Mouse (Mus musculus): ENCODE measurements at regions not wholly inside any gene's neighbourhood (a gene's known extent, or its start where the extent isn't known, plus 50 kb on each side); places are given as distances from the start of the nearest gene placed in this dataset.

- H3K9ac ChIP-seq: no peak overlapping the region
- H3K36me3 ChIP-seq: no peaks in the 10 kb centered on the region
- WGBS: 26% methylated on average over 16 of the region's 16 CpGs
- H3K4me2 ChIP-seq: 0 out of 2 replicates have a peak overlapping the region, but pooled peaks have one; percentile 13
- no peaks in the 10 kb centered on the region for H3K27me3 ChIP-seq
- no peaks in the 10 kb centered on the region for H3K9me3 ChIP-seq
- H3K27ac ChIP-seq: peak overlapping the region; percentile 70
- peaks cover 13% of the 10 kb centered on the region for H3K4me1 ChIP-seq
- H3K4me3 ChIP-seq: no peak overlapping the region
- ATAC-seq (ENCODE audit: borderline replicate concordance, extremely low read depth, low FRiP score, low TSS enrichment): peak; percentile 77
Measured at GRCm38 (mm10) chr9:117859580-117860045, 180.7 kb upstream of the Azi2 start.

GRCm38 (mm10) chr9:117843531-117843930, 196.8 kb upstream of the Azi2 start:
- no peaks in the 10 kb centered on the region for H3K4me1 ChIP-seq
- no peak overlapping the region for H3K27ac ChIP-seq
- H3K9ac ChIP-seq: no peak overlapping the region
- H3K27me3 ChIP-seq: no peaks in the 10 kb centered on the region
- no peak overlapping the region for H3K4me2 ChIP-seq
- no peak for ATAC-seq (ENCODE audit: borderline replicate concordance, extremely low read depth, low FRiP score, low TSS enrichment)
- H3K36me3 ChIP-seq: no peaks in the 10 kb centered on the region
- H3K9me3 ChIP-seq: no peaks in the 10 kb centered on the region
- 74% methylated on average over 4 of the region's 4 CpGs for WGBS
- no peak overlapping the region for H3K4me3 ChIP-seq

GRCm38 (mm10) chr9:117836696-117837380, 203.5 kb upstream of the Azi2 start:
- H3K4me1 ChIP-seq: no peaks in the 10 kb centered on the region
- WGBS: 61% methylated on average over 12 of the region's 12 CpGs

GRCm38 (mm10) chr9:117833586-117833985, 203.9 kb upstream of the Rbms3 start:
- no peak overlapping the region for H3K27ac ChIP-seq
- H3K9me3 ChIP-seq: no peaks in the 10 kb centered on the region
- ATAC-seq (ENCODE audit: borderline replicate concordance, extremely low read depth, low FRiP score, low TSS enrichment): no peak
- no peaks in the 10 kb centered on the region for H3K4me1 ChIP-seq
- H3K36me3 ChIP-seq: no peaks in the 10 kb centered on the region
- no peak overlapping the region for H3K9ac ChIP-seq
- H3K27me3 ChIP-seq: no peaks in the 10 kb centered on the region
- no peak overlapping the region for H3K4me3 ChIP-seq
- WGBS: 69% methylated on average over 6 of the region's 6 CpGs
- H3K4me2 ChIP-seq: no peak overlapping the region

More at GRCm38 (mm10) chr9:117836696-117837380, 203.5 kb upstream of the Azi2 start:
- Histone ChIP-seq H3K9ac (no peak overlapping the region), H3K9me3 (no peaks in the 10 kb centered on the region), H3K36me3 (no peaks in the 10 kb centered on the region), H3K27me3 (no peaks in the 10 kb centered on the region), H3K4me2 (no peak overlapping the region), H3K4me3 (no peak overlapping the region), H3K27ac (no peak overlapping the region)
- ATAC-seq (ENCODE audit: borderline replicate concordance, extremely low read depth, low FRiP score, low TSS enrichment): no peak

- H3K4me1 ChIP-seq: peaks cover 12% of the 10 kb centered on the region
- 50% methylated on average over 4 of the region's 4 CpGs for WGBS
- H3K36me3 ChIP-seq: no peaks in the 10 kb centered on the region
- H3K9ac ChIP-seq: no peak overlapping the region
- H3K27ac ChIP-seq: no peak overlapping the region
- no peaks in the 10 kb centered on the region for H3K27me3 ChIP-seq
- H3K4me3 ChIP-seq: no peak overlapping the region
- ATAC-seq (ENCODE audit: borderline replicate concordance, extremely low read depth, low FRiP score, low TSS enrichment): no peak
- no peak overlapping the region for H3K4me2 ChIP-seq
- no peaks in the 10 kb centered on the region for H3K9me3 ChIP-seq
Measured at GRCm38 (mm10) chr9:117814661-117815060, 184.9 kb upstream of the Rbms3 start.

GRCm38 (mm10) chr9:117813216-117813615, 183.5 kb upstream of the Rbms3 start:
- Histone ChIP-seq H3K4me2 (no peak overlapping the region), H3K27ac (no peak overlapping the region), H3K4me1 (peaks cover 12% of the 10 kb centered on the region), H3K9ac (no peak overlapping the region), H3K9me3 (no peaks in the 10 kb centered on the region), H3K36me3 (no peaks in the 10 kb centered on the region), H3K4me3 (no peak overlapping the region), H3K27me3 (no peaks in the 10 kb centered on the region)
- WGBS: 45% methylated on average over 9 of the region's 9 CpGs
- ATAC-seq (ENCODE audit: borderline replicate concordance, extremely low read depth, low FRiP score, low TSS enrichment): no peak

- H3K27me3 ChIP-seq: no peaks in the 10 kb centered on the region
- WGBS: 66% methylated on average over 9 of the region's 9 CpGs
- no peaks in the 10 kb centered on the region for H3K36me3 ChIP-seq
- no peaks in the 10 kb centered on the region for H3K4me1 ChIP-seq
- no peak for ATAC-seq (ENCODE audit: borderline replicate concordance, extremely low read depth, low FRiP score, low TSS enrichment)
- H3K9ac ChIP-seq: no peak overlapping the region
- no peak overlapping the region for H3K4me3 ChIP-seq
- no peak overlapping the region for H3K4me2 ChIP-seq
- H3K9me3 ChIP-seq: no peaks in the 10 kb centered on the region
- no peak overlapping the region for H3K27ac ChIP-seq
Measured at GRCm38 (mm10) chr9:117805812-117806211, 176.1 kb upstream of the Rbms3 start.

- Histone ChIP-seq H3K4me2 (no peak overlapping the region), H3K9me3 (no peaks in the 10 kb centered on the region), H3K4me3 (no peak overlapping the region), H3K9ac (no peak overlapping the region), H3K27ac (no peak overlapping the region), H3K4me1 (no peaks in the 10 kb centered on the region), H3K27me3 (no peaks in the 10 kb centered on the region), H3K36me3 (no peaks in the 10 kb centered on the region)
- no peak for ATAC-seq (ENCODE audit: borderline replicate concordance, extremely low read depth, low FRiP score, low TSS enrichment)
- 43% methylated on average over 5 of the region's 5 CpGs for WGBS
Measured at GRCm38 (mm10) chr9:117784186-117784591, 154.5 kb upstream of the Rbms3 start.

GRCm38 (mm10) chr9:117754651-117755050, 124.9 kb upstream of the Rbms3 start:
- no peaks in the 10 kb centered on the region for H3K27me3 ChIP-seq
- 81% methylated on average over 6 of the region's 6 CpGs for WGBS
- no peak overlapping the region for H3K4me2 ChIP-seq
- no peaks in the 10 kb centered on the region for H3K9me3 ChIP-seq
- H3K27ac ChIP-seq: no peak overlapping the region
- ATAC-seq (ENCODE audit: borderline replicate concordance, extremely low read depth, low FRiP score, low TSS enrichment): no peak
- H3K36me3 ChIP-seq: no peaks in the 10 kb centered on the region
- no peak overlapping the region for H3K4me3 ChIP-seq
- no peaks in the 10 kb centered on the region for H3K4me1 ChIP-seq
- H3K9ac ChIP-seq: no peak overlapping the region

- Histone ChIP-seq H3K4me3 (no peak overlapping the region), H3K4me2 (no peak overlapping the region), H3K27me3 (no peaks in the 10 kb centered on the region), H3K36me3 (no peaks in the 10 kb centered on the region), H3K9ac (no peak overlapping the region), H3K27ac (no peak overlapping the region), H3K9me3 (no peaks in the 10 kb centered on the region), H3K4me1 (no peaks in the 10 kb centered on the region)
- WGBS: 61% methylated on average over 3 of the region's 3 CpGs
- ATAC-seq (ENCODE audit: borderline replicate concordance, extremely low read depth, low FRiP score, low TSS enrichment): no peak
Measured at GRCm38 (mm10) chr9:117753466-117753865, 123.8 kb upstream of the Rbms3 start.

- Histone ChIP-seq H3K36me3 (no peaks in the 10 kb centered on the region), H3K4me3 (no peak overlapping the region), H3K27me3 (no peaks in the 10 kb centered on the region), H3K9ac (no peak overlapping the region), H3K4me1 (no peaks in the 10 kb centered on the region), H3K27ac (no peak overlapping the region), H3K4me2 (no peak overlapping the region), H3K9me3 (no peaks in the 10 kb centered on the region)
- ATAC-seq (ENCODE audit: borderline replicate concordance, extremely low read depth, low FRiP score, low TSS enrichment): no peak
- 94% methylated on average over 8 of the region's 8 CpGs for WGBS
Measured at GRCm38 (mm10) chr9:117744906-117745305, 115.2 kb upstream of the Rbms3 start.

- H3K27ac ChIP-seq: no peak overlapping the region
- ATAC-seq (ENCODE audit: borderline replicate concordance, extremely low read depth, low FRiP score, low TSS enrichment): no peak
- no peak overlapping the region for H3K4me3 ChIP-seq
- no peaks in the 10 kb centered on the region for H3K36me3 ChIP-seq
- WGBS: 86% methylated on average over 6 of the region's 6 CpGs
- no peak overlapping the region for H3K4me2 ChIP-seq
- H3K27me3 ChIP-seq: no peaks in the 10 kb centered on the region
- no peak overlapping the region for H3K9ac ChIP-seq
- H3K9me3 ChIP-seq: no peaks in the 10 kb centered on the region
- H3K4me1 ChIP-seq: no peaks in the 10 kb centered on the region
Measured at GRCm38 (mm10) chr9:117729366-117729765, 99.7 kb upstream of the Rbms3 start.

All from lung, embryonic 15.5 days (tissue).